Mouse (Mus musculus): ENCODE results near the gene Samsn1.
A peak's percentile ranks its signal among the peaks of the same experiment; 100 is the strongest.
"Not testable (repeated sequence)": the region's sequence is repeated elsewhere in the genome, so short reads cannot be mapped to it uniquely, and the experiment has no call there.

The Samsn1 gene

DNA sequence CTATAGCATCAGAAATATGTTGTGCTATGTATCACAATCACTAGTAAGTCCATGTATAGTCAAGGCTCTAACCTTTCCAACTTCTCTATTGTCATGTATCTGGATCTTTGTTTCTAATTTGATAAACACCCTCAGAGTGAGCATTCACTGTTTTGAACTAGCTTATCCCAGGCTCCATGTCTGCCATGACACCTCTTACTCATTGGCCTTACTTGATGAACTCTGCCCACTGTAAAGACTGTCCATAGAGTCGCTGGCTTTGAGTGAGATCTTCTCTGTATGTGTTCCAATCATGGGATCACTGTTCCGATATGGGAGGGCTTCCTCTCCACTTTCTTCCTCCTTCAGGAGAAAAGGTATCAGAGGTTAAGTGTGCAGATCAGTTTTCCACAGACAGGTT lies 143.2 kb downstream of the Samsn1 start:
- DNase-seq (ENCODE audit: low read depth, low spot score), result no peak

- no peak for DNase-seq (ENCODE audit: low read depth, low spot score)
These were observed 144.9 kb downstream of the Samsn1 start for GRCm38 (mm10) chr16:75877170-75877569.

GRCm38 (mm10) chr16:75875896-75876295 lies 146.2 kb downstream of the Samsn1 start:
- DNase-seq (ENCODE audit: low read depth, low spot score), result no peak

DNA sequence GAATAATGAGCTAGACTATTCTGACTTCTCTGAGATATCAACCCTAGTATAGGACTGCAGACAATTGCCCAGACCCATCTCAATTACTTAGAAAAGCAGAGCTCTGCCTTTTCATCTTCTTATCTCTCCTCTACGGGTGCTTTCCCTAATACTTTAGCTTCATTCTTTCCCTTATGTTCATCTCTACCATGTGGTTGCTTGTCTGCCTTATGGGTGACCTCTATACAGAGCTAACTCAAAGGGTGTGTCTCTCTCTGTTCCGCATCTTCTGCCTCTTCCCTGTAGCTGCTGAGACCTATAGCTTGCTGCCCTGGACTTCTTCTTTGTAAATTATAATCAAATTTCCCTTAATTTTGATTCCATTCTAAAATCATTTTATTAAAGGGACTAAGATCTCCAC lies 147.6 kb downstream of the Samsn1 start:
- DNase-seq (ENCODE audit: low read depth, low spot score), result no peak

GRCm38 (mm10) chr16:75872241-75872640 lies 149.8 kb downstream of the Samsn1 start:
- DNase-seq (ENCODE audit: low read depth, low spot score), result no peak

- no peak for DNase-seq (ENCODE audit: low read depth, low spot score)
These were observed 154.7 kb downstream of the Samsn1 start for GRCm38 (mm10) chr16:75867400-75867799.

DNA sequence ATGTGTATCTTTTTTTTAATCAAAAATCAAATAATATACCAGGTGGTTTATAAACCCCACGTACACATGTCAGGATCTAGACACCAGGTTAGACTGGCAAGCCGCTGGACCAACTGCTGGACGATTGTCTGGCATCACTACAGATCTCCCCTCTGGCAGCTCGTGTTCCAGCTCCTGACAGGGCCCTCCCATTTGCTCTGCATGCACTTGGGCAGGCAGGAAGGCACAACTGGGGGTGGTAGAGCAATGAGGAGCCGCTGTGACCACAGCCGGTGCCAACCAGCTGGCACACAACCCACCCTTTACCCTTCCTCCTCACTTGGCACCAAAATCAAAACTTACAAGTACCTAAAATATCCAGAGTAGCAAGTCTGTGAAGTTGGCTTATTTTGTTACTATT lies 156.6 kb downstream of the Samsn1 start:
- DNase-seq (ENCODE audit: low read depth, low spot score), result no peak

DNA sequence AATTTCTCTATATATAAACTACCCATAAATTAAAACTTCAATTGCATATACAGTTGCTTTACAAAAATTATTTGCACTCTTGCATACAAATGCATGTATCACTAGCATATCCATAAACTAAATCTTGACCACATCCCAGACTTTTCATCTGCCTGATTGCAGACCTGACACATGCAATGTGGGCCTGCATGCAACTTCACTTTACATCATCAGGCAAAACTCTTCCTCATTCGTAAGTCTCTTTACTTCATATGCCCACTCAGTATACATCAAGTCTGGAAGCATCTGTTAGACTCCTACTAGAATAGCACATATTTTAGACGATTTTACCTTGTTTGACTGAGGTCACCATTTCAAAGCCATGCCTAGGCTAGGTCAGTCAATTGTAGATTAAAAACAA lies 157.4 kb downstream of the Samsn1 start:
- no peak for DNase-seq (ENCODE audit: low read depth, low spot score)

DNA sequence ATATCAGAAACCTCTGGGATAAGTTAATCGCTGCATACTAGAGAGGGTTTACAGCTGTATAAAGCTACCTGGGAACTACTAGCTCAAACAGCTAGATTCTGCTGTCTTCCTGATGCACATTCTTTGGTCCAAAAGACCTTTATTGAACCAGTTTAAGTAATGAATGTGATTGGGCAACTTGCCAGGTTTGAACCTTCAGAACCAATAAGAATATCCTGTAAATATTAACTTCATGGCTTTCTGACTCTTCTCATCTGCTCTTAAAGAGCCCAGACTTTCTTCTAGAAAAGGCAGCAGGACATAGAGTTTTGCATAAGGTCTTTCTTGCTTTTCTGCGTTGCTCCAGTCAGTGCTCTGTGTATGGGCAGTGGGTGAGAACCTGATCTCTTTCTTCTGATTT lies 165.7 kb downstream of the Samsn1 start:
- no peak for DNase-seq (ENCODE audit: low read depth, low spot score)

DNA sequence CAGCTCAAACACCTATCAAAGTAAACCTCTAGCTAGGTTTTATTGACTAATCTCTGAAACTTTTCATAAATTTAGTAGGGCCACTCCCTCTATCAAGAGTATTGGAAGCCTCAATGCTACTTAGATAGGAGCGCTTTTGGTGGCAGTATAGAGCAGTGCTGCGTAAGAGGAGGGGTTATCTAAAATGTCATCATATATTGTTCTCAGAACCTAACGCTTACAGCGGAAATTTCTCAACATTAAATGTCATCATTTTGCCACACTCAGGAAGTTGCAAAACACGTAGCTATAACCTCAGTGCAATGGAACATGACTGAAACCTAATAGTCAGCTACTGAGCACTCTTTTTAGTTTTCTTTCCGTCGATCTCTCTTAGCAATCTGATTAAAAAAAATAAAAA lies 166.7 kb downstream of the Samsn1 start:
- DNase-seq (ENCODE audit: low read depth, low spot score), result no peak

GRCm38 (mm10) chr16:75853556-75854271 lies 168.4 kb downstream of the Samsn1 start:
- DNase-seq (ENCODE audit: low read depth, low spot score), result no peak

- DNase-seq (ENCODE audit: low read depth, low spot score), result no peak
These were observed 169.6 kb downstream of the Samsn1 start for GRCm38 (mm10) chr16:75852485-75852884.

DNA sequence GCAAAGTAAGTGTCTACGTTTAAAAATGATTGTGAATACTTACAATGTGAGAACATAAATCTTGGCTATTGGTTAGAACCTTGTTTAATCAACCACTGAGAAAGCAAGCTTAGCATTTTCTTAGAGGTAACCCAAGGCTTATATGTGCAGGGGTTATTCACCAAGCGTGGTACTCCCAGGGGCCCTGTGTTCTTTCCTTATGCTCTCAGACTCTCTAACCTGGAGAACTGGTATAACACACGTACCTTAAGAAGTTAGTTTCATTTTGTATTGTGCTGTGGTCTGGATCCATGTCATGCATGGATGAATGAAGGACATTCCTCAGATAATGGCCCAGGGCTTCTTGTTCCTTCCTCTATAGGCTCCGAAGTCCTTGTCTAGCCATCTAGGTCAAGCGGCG lies 173.0 kb downstream of the Samsn1 start:
- DNase-seq (ENCODE audit: low read depth, low spot score), result no peak

DNA sequence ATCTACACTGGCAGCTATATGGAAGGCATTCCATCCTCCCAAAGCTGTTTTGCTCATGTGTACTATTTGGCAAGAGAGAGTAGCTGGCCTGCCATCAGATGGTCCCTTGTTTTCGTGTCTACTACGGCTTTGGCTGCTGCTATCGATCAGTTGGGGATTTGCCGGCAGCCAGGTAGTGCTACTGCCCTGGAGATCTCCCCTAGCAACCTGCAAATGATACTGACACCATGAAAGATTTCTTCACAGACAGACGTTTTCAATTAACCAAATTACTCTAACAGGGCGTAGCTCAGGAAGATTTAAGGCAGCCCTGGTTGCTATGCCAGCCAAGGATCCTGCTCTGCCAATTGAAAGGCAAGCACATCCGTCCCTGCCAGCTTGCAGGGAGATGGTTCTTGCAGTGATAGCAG lies 178.4 kb downstream of the Samsn1 start:
- DNase-seq (ENCODE audit: low read depth, low spot score), result no peak

DNA sequence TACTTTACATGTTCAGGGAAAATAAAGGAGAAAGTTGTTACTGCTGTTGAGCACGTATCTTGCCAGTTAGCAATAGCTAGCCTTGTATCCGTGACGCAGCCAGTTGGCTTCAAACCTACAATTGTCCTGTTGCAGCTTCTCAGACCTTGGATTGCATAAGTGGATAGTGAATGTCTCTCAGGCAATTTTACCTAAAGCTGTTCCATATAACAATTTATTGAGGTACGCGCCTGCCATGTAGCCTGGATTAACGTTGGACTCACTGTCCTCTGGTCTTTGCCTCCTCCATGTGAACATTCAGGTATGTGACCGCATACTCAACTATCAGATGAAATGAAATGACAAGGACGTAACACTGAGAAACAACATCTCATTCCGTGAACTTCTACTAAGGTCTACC lies 179.1 kb downstream of the Samsn1 start:
- no peak for DNase-seq (ENCODE audit: low read depth, low spot score)

DNA sequence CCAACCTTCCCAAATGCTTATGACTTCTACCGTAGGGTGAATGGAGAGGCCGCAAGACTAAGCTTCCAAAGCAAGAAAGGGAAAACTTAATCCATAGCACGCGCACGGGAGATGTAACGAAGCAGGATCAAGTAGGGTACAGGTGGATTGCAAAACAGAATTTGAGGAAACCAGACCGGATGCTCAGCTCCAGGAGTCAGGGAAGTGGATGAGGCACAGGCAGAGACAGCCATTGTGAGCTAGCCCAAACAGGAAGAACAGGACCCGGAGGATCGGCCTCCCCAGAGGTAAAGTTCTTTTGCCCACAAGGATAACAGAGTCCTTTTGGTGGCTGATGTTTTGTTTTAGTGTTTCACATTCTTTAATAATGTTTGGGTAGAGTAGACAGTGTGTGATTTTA lies 179.5 kb downstream of the Samsn1 start:
- DNase-seq (ENCODE audit: low read depth, low spot score), result no peak

DNA sequence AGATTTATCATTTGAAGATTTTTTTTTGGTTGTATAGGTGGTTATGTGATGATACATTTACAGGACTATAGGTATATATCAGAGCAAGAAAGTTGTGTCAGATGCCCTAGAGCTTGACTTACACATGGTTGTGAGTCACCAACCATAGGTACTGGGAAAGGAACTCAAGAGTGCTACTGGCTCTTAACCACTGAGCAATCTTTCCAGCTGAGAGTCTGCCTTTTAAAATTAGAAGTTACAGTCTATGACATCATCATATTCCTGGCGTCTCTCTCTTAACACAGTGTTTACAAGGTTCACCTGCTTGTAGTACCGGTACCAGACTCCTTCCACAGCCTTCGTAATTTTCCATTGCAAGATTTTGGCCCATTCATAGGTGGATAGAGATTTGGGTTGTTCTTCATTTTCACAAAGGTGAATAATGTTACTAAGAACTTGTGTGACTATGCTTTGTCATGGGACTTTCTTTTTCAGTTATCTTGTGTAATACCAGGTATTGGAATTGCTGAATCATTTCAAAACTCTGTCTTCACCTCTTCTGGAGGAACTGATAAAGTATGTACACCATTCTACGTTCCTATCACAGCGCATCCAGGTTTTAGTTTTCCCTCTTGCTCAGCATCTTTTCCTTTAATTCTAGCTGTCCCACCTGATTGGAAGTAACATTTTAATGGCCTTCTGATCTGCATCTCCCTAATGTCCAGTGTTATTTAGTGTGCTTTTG lies 184.2 kb downstream of the Samsn1 start:
- DNase-seq (ENCODE audit: low read depth, low spot score), result no peak

DNA sequence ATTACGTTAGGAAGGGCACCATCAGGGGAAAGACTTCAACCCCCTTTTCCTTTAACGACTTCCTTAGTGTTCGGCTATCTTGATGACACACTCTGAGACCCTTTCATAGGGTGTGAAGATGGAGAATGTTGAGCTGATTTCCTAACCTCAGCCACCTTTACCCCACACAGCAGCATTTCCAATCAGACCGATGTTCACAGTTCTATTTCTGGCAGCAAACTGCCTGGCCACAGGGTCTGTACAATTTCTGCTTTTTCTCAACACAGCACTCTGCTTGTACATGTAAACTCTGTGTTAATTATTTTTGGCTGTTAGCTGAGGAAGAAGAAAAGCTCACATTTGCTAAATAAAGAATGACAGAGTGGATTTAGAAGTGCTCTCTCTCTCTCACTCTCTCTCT lies 190.7 kb downstream of the Samsn1 start:
- no peak for DNase-seq (ENCODE audit: low read depth, low spot score)

DNA sequence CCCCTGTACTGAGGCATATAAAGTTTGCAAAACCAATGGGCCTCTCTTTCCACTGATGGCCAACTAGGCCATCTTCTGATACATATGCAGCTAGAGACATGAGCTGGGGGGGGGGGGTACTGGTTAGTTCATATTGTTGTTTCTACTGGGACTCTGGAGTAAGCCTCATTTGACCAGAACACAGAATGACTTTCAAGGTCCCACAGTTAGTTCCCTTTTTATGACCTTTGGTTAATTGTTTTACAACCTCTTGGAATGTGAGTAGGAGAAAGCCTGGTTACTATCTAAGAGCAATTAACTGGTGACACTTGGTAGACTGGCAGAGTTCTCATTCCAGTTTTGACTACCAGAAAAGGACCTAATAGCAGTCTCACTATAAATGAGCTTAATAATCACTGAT lies 195.1 kb downstream of the Samsn1 start:
- DNase-seq (ENCODE audit: low read depth, low spot score), result not testable (repeated sequence)

DNA sequence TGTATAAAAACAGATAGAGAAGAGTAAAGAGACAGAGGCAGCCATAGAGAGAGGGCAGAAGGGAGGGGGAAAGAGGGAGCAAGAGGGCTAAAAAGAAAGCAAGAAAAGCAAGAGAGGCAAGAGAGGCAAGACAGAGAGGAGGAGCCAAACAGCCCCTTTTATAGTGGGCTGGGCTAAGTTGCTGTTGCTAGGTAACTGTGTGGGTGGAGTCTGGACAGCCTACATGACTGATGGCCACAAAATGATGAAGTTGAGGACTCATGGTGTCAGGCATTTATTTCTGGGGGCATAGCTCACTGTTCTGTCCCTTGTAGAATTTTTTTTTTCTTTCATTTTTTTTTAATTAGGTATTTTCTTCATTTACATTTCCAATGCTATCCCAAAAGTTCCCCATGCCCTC lies 195.6 kb downstream of the Samsn1 start:
- peak; percentile 7 for DNase-seq (ENCODE audit: low read depth, low spot score)

GRCm38 (mm10) chr16:75823226-75823625 lies 198.9 kb downstream of the Samsn1 start:
- DNase-seq (ENCODE audit: low read depth, low spot score), result no peak

GRCm38 (mm10) chr16:75820963-75821362 lies 201.1 kb downstream of the Samsn1 start:
- no peak for DNase-seq (ENCODE audit: low read depth, low spot score)

Data from ES-CJ7 (cell line).